Mouse (Mus musculus): Measurements from ENCODE around the gene Dmtf1. TPM values are rescaled to one million over a fixed set of nuclear protein-coding genes. Genes with fewer than 3 reads are reported as not detected.

Dmtf1 gene
- polyA plus RNA-seq, 2 experiments from 2014 or later: 76.6 to 81.2 TPM

DNA sequence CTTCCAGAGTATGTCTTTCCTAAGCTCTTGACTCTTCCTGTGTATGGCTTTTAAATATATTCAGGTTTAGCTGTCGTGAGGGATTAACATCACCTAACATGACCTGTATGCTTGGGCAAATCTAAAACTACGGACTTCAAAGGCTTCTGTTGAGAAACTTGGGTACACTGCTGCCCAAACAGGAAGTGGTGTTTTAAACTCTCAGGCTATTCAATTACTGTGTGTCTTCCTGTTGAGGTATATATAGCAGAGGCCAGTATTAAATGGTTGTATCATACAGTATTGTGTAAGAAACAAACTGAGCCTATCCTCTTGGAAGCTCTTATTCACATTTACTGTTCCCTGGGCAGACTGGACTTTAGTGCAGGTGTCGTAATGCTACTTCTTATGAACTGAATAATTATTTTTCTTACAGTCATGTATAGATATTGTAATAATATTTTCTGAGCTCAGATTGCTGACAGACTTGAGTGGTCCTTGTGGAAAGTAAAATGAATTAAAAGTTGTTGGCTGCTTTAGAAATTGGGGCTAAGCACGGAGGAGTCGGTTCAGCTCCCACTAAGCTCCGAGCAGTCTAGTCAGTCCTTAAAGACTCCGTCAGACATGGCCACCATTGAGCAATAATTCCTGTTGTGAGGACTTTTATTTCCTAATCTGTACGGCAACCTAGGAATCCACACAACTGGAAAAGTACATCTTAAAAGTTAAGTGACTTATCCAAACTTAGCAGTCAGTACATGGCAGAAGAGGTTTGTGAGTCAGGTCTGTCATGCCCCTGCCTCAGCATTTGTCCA is 54.1 kb downstream of the Dmtf1 start:
- ATAC-seq: peak; percentile 76

DNA sequence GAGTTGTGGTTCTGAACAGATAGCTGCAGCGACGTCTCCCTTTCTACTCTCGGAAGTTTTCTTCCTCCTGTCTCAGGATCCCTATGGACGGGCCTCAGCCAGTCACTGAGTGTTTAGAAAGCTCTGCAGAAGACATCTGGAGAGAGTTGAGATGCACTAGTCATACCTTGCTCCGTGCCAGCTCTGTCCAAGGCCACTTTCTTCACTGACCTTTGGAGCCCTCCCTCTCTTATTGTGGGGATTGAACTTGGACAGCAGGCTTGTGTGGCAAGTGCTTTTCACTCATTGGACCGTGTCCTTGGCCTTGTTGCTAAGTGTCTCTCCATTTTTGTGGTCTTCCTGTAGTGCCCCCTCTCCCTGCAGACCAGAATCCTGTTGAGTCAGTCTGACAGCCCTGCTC is 54.8 kb downstream of the Dmtf1 start:
- no peak for ATAC-seq

DNA sequence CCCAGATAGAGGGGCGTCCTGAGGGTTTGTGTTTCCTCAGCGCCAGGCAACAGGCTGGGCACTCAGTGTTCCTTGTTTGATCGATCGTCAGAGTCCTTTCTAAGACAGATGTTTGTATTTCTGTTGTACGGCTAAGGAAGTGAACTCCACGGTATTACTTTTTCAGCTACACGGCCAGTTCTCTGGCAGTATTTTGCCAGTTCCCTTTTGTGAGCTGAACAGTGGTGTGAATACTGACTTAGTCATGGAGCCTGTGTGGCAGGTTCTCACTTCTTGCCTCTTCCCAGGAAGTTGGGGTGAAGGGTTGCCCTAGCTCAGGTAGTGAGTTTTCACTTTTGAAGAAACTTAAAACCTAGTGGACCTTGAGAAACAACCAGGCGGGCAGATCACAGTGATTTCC is 57.6 kb downstream of the Dmtf1 start:
- no peak for ATAC-seq

DNA sequence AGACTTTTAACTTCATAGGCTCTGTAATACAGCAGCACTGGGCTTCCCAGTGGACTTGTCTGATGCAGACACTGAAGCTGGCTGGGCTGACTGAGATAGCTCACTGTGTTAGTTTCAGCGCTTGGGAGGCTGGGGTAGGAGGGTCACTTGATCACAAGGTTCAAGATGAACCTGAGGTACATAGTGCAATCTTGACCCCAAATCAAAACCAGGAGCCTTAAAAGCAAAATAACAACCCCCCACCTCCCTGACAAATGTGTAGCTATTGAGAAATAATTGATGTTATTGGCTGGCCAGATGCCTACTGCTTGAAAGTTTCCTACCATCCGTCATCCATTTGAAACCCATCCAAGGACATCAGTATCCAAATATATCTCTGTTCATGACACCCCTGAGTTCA is 58.9 kb downstream of the Dmtf1 start:
- ATAC-seq: no peak

DNA sequence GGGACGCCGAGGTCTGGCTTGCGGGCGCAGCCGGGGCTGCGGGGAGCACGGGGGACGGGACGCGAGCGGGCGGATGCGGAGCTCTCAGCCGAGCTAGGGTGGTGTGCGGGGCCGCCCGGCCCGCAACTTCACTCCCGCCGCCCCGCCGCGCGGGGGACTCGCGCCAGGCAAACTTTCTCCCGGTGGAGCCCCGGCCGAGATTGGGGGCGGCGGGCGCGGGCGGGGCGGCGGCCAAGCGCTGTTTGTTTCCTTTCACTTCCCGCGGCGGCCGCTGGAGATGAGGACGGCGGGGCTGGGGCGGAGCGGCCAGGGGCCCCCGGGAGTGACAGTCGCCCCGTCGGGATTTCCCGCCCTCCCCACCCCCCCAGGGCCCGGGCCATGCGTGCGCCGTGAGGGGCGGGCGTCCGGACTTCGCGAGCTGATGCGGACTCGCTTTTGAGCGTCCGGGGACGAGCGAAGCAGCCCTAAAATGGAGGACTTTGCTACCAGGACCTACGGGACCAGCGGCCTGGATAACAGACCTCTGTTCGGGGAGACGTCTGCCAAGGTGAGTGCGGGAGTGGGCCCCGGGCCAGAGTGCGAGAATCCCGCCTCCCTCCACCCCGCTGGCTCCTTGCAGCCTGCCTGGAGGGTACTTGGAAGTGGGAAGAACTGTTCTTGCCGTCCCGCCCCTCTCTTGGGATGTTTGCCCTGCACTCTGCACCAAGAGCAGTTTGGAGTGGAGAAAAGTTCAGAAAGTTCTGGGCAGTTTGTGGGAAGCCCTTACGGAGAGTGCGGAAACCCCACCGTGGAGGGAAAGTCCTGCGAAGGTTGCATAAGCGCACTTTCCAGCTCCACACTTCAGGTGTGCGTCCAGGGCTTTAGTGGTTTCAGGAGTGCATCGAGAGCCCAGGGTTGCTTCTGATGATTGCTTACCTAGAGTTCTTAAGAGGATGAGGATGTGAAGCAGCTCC is 60.5 kb downstream of the Dmtf1 start:
- ATAC-seq: peak; percentile 41

DNA sequence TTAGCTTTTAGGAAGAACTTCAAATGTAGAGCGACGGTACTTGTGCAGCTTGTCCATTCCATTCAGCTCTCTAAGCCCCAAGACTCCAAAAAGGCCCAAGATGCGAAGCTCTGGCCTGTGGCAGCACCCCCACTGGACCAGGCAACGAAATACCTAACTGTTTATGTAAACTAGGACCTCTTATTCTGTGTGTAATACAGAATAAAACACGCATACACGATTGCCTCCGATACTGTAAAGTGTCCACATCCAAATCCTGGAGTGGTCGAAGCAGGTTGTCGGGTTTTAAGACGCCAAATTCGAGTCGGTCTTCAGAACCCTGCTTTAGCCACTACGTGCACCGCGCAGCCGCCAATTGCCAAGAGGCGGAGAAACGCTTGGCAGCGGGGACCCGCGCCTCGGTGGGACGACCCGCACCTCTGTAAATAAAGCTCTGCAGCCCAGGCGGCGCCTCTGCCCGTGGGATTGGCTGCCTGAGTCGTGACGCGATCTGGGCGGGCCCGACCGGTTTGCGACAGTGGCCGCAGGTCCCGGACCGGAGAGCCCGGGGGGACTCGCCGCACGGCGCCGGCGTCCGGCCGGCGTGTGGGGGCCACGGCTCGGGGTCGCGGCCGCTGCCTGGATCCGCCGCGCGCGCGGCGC is 61.2 kb downstream of the Dmtf1 start, which contains the start of gene Tmem243:
Tmem243 (plus strand) TSS at position 462 of the 642 bp plus-strand sequence.
- peak; percentile 83 for ATAC-seq

DNA sequence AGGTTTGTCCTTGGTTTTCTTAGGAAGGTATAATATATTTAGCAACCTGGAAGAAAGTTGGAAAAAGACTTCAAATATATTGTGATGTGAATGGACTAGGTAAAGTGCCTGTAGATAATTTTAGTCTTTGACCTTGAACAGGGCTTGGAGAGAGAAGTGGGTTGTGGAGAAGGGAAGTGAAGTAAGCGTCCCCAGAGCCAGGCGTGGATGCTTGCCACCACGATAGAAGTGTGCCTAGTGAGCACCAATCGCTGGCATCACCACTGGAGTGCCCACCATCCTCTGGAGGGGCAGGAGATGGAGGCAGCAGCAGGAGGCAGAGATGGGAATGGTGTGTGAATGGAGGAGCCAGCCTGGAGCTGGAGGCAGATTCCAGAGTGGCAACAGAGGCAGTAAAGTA is 68.1 kb downstream of the Dmtf1 start:
- no peak for ATAC-seq

DNA sequence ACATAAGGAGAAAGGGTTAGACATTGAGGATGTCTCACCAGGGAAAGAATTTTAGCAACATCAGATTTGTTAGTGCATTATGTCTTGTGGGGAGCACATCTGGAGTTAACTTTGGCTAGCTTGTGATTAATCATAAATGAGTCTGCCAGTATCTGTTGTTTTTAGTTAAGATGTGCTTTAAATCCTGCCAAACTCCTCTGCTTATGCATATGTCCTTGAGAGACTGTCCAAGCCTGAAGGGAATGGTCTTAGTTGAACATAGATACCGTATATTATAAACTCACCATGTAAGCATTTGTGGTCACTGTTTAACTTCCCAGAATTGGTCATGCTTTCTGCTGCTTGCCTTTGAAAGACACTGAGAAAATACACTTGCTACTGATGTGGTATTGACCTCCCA is 68.9 kb downstream of the Dmtf1 start:
- ATAC-seq: no peak

DNA sequence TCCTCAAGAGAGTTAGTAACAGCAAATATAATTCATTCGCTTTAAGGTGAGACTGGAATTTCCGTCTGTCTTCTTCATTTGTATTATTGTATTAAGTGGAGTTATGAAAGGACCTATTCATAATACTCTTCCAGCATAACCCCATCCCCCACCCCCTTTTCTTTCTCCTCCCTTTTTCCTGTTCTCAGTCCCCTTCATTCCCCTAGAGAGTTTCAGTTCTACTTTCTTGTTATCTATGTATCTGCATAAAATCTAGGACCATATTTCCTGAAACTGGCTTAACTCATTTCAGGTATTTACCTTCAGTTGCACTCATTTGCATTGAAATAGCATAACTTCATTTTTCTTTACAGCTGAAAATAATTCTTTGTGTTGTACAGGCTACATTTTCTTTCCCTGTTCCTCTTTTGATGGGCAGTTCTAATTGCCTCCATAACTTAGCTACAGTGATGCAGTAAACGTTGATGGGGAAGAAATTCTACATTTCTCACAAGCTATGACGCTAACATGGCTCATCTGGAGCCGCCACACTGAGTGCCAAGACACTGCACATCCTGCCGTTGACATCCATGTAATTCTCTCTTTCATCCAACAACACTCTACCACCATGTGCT is 71.0 kb downstream of the Dmtf1 start:
- ATAC-seq: no peak

DNA sequence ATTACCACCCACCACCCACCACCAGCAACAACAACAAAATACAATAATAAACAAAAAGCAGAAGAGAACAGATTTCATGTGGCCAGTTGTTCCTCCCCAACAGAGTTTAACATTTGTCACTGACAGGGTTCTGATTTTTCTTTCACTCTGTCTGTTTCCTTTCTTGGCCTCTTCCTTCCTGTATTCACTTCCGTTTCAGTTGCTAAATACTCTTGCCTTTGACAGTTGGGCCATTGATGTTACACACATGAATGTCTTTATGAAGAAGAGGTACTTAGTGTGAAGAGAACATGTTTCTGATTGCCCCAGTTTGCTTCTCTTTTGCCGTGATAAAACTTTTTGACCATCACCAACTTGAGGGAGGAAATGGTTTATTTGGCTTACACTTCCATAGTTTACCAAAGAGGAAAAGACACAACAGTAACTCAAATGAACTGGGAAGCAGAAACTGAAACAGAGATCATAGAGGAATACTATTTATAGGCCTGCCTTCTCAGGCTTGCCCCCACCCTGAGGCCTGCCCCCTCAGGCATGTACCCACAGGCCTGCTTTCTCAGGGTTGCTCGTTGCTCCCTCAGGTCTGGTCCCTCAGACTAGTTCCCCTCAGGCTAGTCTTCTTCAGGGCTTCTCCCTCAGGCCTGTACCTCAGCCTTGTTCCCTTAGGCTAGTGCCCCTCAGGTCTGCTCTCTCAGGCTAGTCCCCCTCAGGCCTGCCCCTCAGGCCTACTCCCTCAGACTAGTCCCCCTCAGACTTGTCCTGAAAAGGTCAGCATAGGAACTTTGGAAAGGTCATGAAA is 74.5 kb downstream of the Dmtf1 start:
- ATAC-seq: peak; percentile 90

DNA sequence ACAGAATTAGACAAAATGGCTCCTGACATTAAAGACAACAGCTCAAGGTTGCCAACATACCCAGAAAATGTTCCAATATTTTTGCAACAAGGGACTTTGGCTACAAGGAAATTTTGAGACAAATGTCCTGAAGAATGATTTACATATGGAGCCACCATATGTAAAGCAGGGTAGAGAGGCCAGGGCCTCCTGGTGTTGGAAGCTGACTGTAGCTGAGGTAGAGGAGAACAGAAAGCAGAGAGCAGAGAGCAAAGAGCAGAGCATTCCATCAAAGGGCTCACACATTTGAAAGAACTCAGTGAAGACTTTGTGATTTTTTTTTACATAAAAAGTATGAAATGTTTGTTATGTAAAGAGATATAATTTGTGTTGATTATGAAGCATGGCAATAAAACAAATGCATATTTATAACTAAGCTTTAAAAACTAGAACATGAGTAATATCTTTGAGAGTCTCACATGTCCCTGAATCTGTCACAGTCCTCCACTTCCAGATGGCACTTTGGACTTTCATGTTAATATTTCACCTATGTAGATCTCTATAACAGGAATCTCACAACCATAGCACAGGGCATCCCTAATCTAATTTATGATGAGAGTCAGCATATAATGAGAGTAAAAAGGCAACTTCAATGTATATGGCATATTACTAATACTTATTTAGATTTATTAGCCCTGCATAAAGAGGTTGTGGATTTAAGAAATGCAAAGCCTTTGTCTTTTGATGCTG is 81.6 kb downstream of the Dmtf1 start:
- ATAC-seq: no peak

DNA sequence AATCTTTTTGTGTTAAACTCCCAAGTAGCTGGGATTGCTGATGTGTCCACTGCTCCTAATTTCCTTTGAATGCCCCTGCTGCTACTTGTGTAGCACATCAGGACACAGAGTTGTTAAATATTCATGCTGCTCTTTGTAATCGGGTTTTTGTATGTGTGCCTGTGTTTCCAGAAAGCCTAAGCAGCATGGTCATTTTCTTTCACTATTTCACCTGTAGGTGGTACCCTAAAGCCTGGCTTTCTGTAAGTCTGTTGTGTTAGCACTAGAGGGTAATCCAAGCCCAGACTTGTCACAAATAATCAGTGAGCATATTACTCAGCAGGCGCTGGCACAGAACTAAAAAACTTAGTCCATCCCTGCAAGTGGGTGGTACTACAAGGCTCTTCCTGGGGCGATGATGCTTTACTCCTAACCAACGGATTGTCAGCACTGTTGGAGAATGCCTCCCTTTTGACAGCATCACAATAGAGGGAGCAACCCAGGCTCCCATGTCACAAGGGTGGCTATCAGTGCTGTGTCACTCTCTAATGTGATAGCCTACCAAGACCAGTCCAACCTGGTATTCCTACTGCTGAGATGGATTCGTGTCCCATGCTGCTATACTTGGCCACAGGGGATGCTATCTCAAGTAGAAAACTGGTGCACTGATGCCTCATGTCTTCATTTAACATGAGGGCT is 88.3 kb downstream of the Dmtf1 start:
- peak; percentile 93 for ATAC-seq

DNA sequence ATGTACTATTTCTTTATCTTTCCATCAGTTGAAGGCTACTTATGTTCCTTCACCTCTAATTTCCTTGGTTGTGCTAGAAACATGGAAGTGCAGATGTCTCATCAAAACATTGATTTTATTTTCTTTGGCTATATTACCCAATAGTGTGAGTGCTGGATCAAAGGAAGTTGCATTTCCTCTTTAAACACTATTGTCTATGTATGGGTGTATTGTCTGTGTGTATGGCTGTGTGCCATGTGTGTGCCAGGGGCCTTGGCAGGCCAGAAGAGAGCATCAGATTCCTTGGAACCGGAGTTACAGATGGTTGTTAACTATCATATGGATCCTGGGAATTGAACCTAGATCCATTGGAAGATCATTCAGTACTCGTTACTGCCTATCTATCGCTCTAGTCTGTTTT is 90.2 kb downstream of the Dmtf1 start:
- no peak for ATAC-seq

DNA sequence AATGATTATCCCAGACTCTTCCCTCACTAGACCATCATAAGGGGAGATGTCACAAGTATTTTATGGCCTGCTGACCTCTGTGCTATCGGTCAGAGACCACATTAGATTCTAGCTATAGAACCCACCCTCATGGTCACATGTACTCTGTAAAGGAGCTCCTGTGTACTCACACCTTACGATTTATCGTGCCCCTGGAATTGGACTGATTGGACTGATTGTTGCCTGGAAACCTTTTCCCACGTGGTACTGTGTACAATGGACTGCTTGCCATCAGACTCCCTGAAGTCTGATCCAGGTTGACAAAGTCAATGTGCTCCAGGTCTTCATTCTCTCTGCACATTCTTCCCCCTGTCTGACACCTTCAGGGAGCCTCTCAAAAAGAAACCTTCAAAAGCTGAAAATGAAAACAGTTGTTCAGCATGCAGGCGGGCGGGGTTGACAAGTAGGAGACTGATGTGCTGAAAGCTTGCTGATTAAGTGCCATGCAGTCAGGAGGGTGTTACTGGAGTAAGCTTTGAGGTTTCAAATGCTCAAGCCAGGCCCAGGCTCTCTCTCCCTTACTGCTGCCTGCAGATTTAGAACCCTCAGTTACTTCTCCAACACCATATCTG is 91.9 kb downstream of the Dmtf1 start:
- ATAC-seq: no peak

DNA sequence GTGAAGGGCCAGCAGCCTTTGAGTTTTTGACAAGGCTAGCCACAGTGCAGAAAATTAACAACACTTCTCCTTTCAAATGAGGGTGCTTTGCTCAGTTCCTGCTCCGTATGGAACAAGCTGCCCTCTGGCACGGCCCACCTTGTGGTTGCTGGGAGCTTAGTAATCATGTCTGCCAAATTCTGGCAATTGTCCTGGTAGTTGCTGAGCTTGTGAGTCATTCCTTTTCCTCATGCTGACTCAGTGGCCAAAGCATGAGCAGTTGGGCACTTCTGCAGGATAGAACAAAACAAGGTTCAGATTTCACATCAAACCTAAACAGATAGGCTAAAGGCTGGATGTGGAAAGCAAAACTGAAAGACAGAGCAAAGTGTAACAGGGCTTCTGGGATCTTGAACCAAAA is 92.7 kb downstream of the Dmtf1 start:
- no peak for ATAC-seq

Other genes with a start within 250 kb of the Dmtf1 start
- 10 to 100 TPM; 76.4 to 83.8 TPM for gene Crot, start 164.5 kb downstream of the Dmtf1 start, polyA plus RNA-seq (2017; shearing (Covaris generic))
- gene Tmem243, start 61.1 kb downstream of the Dmtf1 start, polyA plus RNA-seq (2017; shearing (Covaris generic)): 10 to 100 TPM; 34.2 to 45.0 TPM
- gene 9330182L06Rik, start 104.3 kb upstream of the Dmtf1 start, polyA plus RNA-seq (2017; shearing (Covaris generic)): not detected